Mouse (Mus musculus) liver, adult 2 months (tissue): ENCODE data around the gene Oser1.

ENCODE experiments used
- CTCF ChIP-seq: fragments of 200-500 bp; IDR thresholded peaks from 2 replicates; pipeline ENCODE4 v1.5.1; 2011; ENCODE audit warnings: low read depth, low read length, control low read depth
- POLR2A ChIP-seq: fragments of 200-500 bp; IDR thresholded peaks from 2 replicates; pipeline ENCODE4 v1.6.1; 2011; ENCODE audit warnings: low read length, control low read depth; ENCODE audit not compliant: insufficient read depth; ENCODE audit errors: extremely low read depth

DNA sequence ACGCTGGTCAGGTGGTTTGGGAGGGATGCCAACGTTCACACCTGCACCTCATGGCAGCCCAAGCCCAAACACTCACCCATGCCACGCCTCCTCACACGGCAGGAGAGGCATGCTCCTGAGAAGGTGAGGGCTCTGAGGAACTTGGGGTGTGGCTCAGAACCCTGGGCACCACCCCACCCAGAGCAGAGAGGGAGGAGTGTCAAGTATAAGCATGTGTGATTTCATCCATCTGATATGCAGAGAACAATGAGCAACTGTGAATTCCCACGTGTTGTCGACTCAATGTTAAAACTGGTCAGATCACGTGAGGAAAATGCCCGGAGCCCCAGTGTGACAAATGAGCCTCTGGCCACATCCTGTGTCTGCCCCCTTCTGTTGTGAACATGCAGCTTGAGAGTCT, 42.3 kb upstream of the Oser1 start:
- TF ChIP-seq CTCF (no peak), POLR2A (no peak)
